Mouse (Mus musculus) left cerebral cortex, adult 2 months (tissue): ENCODE measurements around the gene Cers3. TPM values are rescaled to one million over a fixed set of nuclear protein-coding genes. Genes with fewer than 3 reads are reported as not detected.
A peak's percentile ranks its signal among the peaks of the same experiment; 100 is the strongest.

Source experiments
- DNase-seq, 2 experiments: peaks; one replicate each; pipeline ENCODE4 v3.0.0; 2021 to 2022; ENCODE audit warnings: low spot score in 2 of 2, mixed read lengths in 1 of 2; ENCODE audit errors: extremely low spot score in 1 of 2
- H3K27ac ChIP-seq: fragments of 200-600 bp; 2 replicates; pipeline ENCODE4 v1.8.1; 2022
- H3K4me3 ChIP-seq: fragments of 200-600 bp; 2 replicates; pipeline ENCODE4 v1.8.1; 2022
- CTCF ChIP-seq: fragments of 200-600 bp; IDR thresholded peaks from 2 replicates; pipeline ENCODE4 v1.8.1; 2022; ENCODE audit warnings: antibody characterized with exemption, mild to moderate bottlenecking, moderate library complexity
- intact Hi-C: fragments of 180-260 bp; cut with DNase I; formaldehyde crosslinking; loops from one replicate; pipeline ENCODE4 v1.15.1; 2025
- total RNA-seq, 2 experiments: library from RNA; stranded (reverse); gene quantifications; 2 replicates each; pipeline ENCODE4 v1.2.3; 2021

The Cers3 gene
- total RNA-seq, 2 experiments from 2014 or later = 0.28 to 0.29 TPM

GRCm38 (mm10) chr7:66813172-66813571, 69.9 kb downstream of the Cers3 start:
- intact Hi-C loops = no loop called here
- Histone ChIP-seq H3K4me3 (no peak overlapping the region), H3K27ac (no peak overlapping the region)
- TF ChIP-seq CTCF = no peak
- no peak for DNase-seq

GRCm38 (mm10) chr7:66815526-66815925, 72.2 kb downstream of the Cers3 start:
- TF ChIP-seq CTCF = no peak
- intact Hi-C loops = no loop called here
- DNase-seq = no peak
- H3K27ac ChIP-seq = no peak overlapping the region
- H3K4me3 ChIP-seq = no peak overlapping the region

- Histone ChIP-seq H3K4me3 (no peak overlapping the region), H3K27ac (no peak overlapping the region)
- peak; percentile 89 for TF ChIP-seq CTCF
- intact Hi-C loops = loop anchor here (2.0 kb wide), 1 partner anchor 379 kb away; no protein-coding TSS in a partner anchor
- DNase-seq = peak; percentile 21 to 61
Observed at GRCm38 (mm10) chr7:66820034-66820433, 76.7 kb downstream of the Cers3 start.

- H3K27ac ChIP-seq = no peak overlapping the region
- H3K4me3 ChIP-seq = no peak overlapping the region
- intact Hi-C loops = no loop called here
- TF ChIP-seq CTCF = no peak
- DNase-seq = no peak
Observed at GRCm38 (mm10) chr7:66830803-66831202, 87.5 kb downstream of the Cers3 start.

- no peak for DNase-seq
- H3K4me3 ChIP-seq = no peak overlapping the region
- intact Hi-C loops = no loop called here
- TF ChIP-seq CTCF = no peak
- no peak overlapping the region for H3K27ac ChIP-seq
Observed at GRCm38 (mm10) chr7:66831295-66831694, 88.0 kb downstream of the Cers3 start.

- Histone ChIP-seq H3K27ac (peak within 1 kb of the TSS; percentile 78), H3K4me3 (peak within 1 kb of the TSS; percentile 73)
- peak; percentile 88 for TF ChIP-seq CTCF
- peak; percentile 93 to 94 for DNase-seq
- intact Hi-C loops = loop anchor here (1.0 to 5.0 kb wide), 5 partner anchors 128 to 793 kb away; no protein-coding TSS in a partner anchor
Observed at GRCm38 (mm10) chr7:66839463-66840007, 96.2 kb downstream of the Cers3 start, which contains the start of gene Adamts17. Gene Adamts17 (plus strand): TSS chr7:66839735.

GRCm38 (mm10) chr7:66840008-66840719, 96.9 kb downstream of the Cers3 start:
- intact Hi-C loops = loop anchor here (5.0 kb wide), 3 partner anchors 147 to 792 kb away; no protein-coding TSS in a partner anchor
- H3K27ac ChIP-seq = peak overlapping the region; percentile 78
- peak; percentile 41 to 62 for DNase-seq

GRCm38 (mm10) chr7:66841165-66841564, 97.9 kb downstream of the Cers3 start:
- intact Hi-C loops = loop anchor here (5.0 kb wide), 3 partner anchors 146 to 791 kb away; no protein-coding TSS in a partner anchor
- no peak for TF ChIP-seq CTCF
- Histone ChIP-seq H3K27ac (peak overlapping the region; percentile 78), H3K4me3 (peak overlapping the region; percentile 73)
- no peak for DNase-seq

More at GRCm38 (mm10) chr7:66840008-66840719, 96.9 kb downstream of the Cers3 start:
- peak overlapping the region; percentile 73 for H3K4me3 ChIP-seq
- TF ChIP-seq CTCF = peak; percentile 48

- peak; percentile 90 for TF ChIP-seq CTCF
- intact Hi-C loops = loop anchor here (1.0 to 5.0 kb wide), 7 partner anchors 27 to 790 kb away; no protein-coding TSS in a partner anchor
- Histone ChIP-seq H3K4me3 (peak overlapping the region; percentile 18; the same call in 1 of the 2 replicates), H3K27ac (peak overlapping the region; percentile 38; the same call in 1 of the 2 replicates)
- peak; percentile 84 to 89 for DNase-seq
Observed at GRCm38 (mm10) chr7:66842021-66842420, 98.7 kb downstream of the Cers3 start.

GRCm38 (mm10) chr7:66843846-66844245, 100.5 kb downstream of the Cers3 start:
- no peak overlapping the region for H3K4me3 ChIP-seq
- intact Hi-C loops = loop anchor here (2.0 to 5.0 kb wide), 6 partner anchors 25 to 788 kb away; no protein-coding TSS in a partner anchor
- H3K27ac ChIP-seq = no peak overlapping the region
- TF ChIP-seq CTCF = no peak
- no peak for DNase-seq

GRCm38 (mm10) chr7:66846582-66846981, 103.3 kb downstream of the Cers3 start:
- intact Hi-C loops = no loop called here
- Histone ChIP-seq H3K4me3 (no peak overlapping the region), H3K27ac (no peak overlapping the region)
- no peak for TF ChIP-seq CTCF
- DNase-seq = no peak

- no peak for DNase-seq
- TF ChIP-seq CTCF = no peak
- intact Hi-C loops = no loop called here
- Histone ChIP-seq H3K27ac (no peak overlapping the region), H3K4me3 (no peak overlapping the region)
Observed at GRCm38 (mm10) chr7:66847299-66847698, 104.0 kb downstream of the Cers3 start.
